Mouse (Mus musculus): Measurements from ENCODE around the gene Plekhm2. TPM values are rescaled to one million over a fixed set of nuclear protein-coding genes. Genes with fewer than 3 reads are reported as not detected.

Plekhm2 gene
- 43.2 and 46.7 TPM in 2 replicates for polyA plus RNA-seq (2012; rRNA removed)

DNA sequence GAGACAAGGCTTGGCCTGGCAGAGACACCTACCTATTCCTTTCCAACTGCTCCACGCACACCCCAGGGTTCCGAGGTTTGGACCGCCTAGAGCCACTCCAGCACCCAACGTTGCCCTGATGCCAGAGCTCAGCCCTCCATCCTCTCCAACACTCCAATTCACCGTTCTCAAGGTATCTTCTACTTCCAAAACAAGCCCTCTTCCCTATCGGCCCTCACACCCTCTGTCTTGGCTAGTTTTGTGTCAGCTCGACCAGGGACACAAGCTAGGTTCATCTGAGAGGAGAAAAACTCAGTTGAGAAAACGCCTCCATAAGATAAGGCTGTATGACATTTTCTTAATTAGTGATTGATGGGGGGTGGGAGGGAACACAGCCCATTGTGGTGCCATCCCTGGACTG, at the start of gene Plekhm2:
Gene Plekhm2, minus strand, starts transcription at position 101 of the 400 bp plus-strand sequence.

GRCm38 (mm10) chr4:141685499-141685898, 20.8 kb upstream of the Plekhm2 start, which contains the start of gene Rsc1a1:
Gene Rsc1a1, minus strand, starts transcription at chr4:141685599.

GRCm38 (mm10) chr4:141623666-141624065, 41.0 kb downstream of the Plekhm2 start, which contains the start of gene Slc25a34:
Gene Slc25a34, minus strand, starts transcription at chr4:141623821.

GRCm38 (mm10) chr4:141618565-141619243, 46.0 kb downstream of the Plekhm2 start, which contains the start of gene Tmem82:
Gene Tmem82, minus strand, starts transcription at chr4:141618633.

GRCm38 (mm10) chr4:141605861-141606260, 58.8 kb downstream of the Plekhm2 start, which contains the start of gene Fblim1:
Gene Fblim1, minus strand, starts transcription at chr4:141606096.

Other genes starting within 250 kb of the Plekhm2 start
- gene Clcnkb, start 248.9 kb downstream of the Plekhm2 start, polyA plus RNA-seq (2012; rRNA removed), result 0.02 and 0.23 TPM in 2 replicates
- 0.07 and 0.61 TPM in 2 replicates for gene Hspb7, start 244.1 kb downstream of the Plekhm2 start, polyA plus RNA-seq (2012; rRNA removed)
- 0.35 and 0.53 TPM in 2 replicates for gene Srarp, start 228.8 kb downstream of the Plekhm2 start, polyA plus RNA-seq (2012; rRNA removed)
- gene Zbtb17, start 220.2 kb downstream of the Plekhm2 start, polyA plus RNA-seq (2012; rRNA removed), result 65.4 and 70.0 TPM in 2 replicates
- gene Spen, start 126.3 kb downstream of the Plekhm2 start, polyA plus RNA-seq (2012; rRNA removed), result 17.6 and 19.3 TPM in 2 replicates
- 37.4 and 53.4 TPM in 2 replicates for gene Fblim1, start 58.8 kb downstream of the Plekhm2 start, polyA plus RNA-seq (2012; rRNA removed)
- 0.27 and 0.28 TPM in 2 replicates for gene Tmem82, start 46.3 kb downstream of the Plekhm2 start, polyA plus RNA-seq (2012; rRNA removed)
- 0.34 and 0.36 TPM in 2 replicates for gene Slc25a34, start 41.1 kb downstream of the Plekhm2 start, polyA plus RNA-seq (2012; rRNA removed)
- 3.3 and 5.3 TPM in 2 replicates for gene Rsc1a1, start 20.7 kb upstream of the Plekhm2 start, polyA plus RNA-seq (2012; rRNA removed)
- 14.8 and 16.4 TPM in 2 replicates for gene Ddi2, start 58.5 kb upstream of the Plekhm2 start, polyA plus RNA-seq (2012; rRNA removed)
- gene Agmat, start 81.8 kb upstream of the Plekhm2 start, polyA plus RNA-seq (2012; rRNA removed), result 0.08 TPM in 1 of 2 replicates, not detected in the other
- gene Dnajc16, start 126.0 kb upstream of the Plekhm2 start, polyA plus RNA-seq (2012; rRNA removed), result 16.0 and 16.2 TPM in 2 replicates
- gene Casp9, start 128.7 kb upstream of the Plekhm2 start, polyA plus RNA-seq (2012; rRNA removed), result 23.8 and 24.5 TPM in 2 replicates
- gene Cela2a, start 161.3 kb upstream of the Plekhm2 start, polyA plus RNA-seq (2012; rRNA removed), result 0.06 TPM in 1 of 2 replicates, not detected in the other
- 0.07 and 0.15 TPM in 2 replicates for gene Ctrc, start 181.5 kb upstream of the Plekhm2 start, polyA plus RNA-seq (2012; rRNA removed)
- gene Efhd2, start 210.0 kb upstream of the Plekhm2 start, polyA plus RNA-seq (2012; rRNA removed), result 57.7 and 60.8 TPM in 2 replicates

Data from central nervous system, embryonic 14 days (tissue).